Mouse (Mus musculus) midbrain, embryonic 14.5 days (tissue): ENCODE results near the gene Usp12. TPM values are rescaled to one million over a fixed set of nuclear protein-coding genes. Genes with fewer than 3 reads are reported as not detected.

Source experiments
- ATAC-seq: fragments of 200-750 bp; cut with Nextera tagmentation; 2 replicates; pipeline ENCODE4 v1.8.0; 2017; ENCODE audit warnings: moderate number of reproducible peaks, moderate library complexity; ENCODE audit not compliant: low FRiP score, low TSS enrichment
- DNase-seq: peaks from one replicate; pipeline ENCODE4 v3.0.0-alpha.2; 2015
- H3K27ac ChIP-seq: fragments of 300-500 bp; sonication (generic); replicated peaks from 2 replicates; pipeline ENCODE4 v1.5.1; 2014; ENCODE audit warnings: mild to moderate bottlenecking, low read depth, low read length, moderate library complexity
- H3K27me3 ChIP-seq: fragments of 300-500 bp; sonication (generic); 2 replicates; pipeline ENCODE4 v1.6.1; 2014; ENCODE audit warnings: low read length, control low read depth, mixed read lengths; ENCODE audit not compliant: control insufficient read depth, insufficient read depth
- H3K36me3 ChIP-seq: fragments of 300-500 bp; sonication (generic); 2 replicates; pipeline ENCODE4 v1.6.1; 2014; ENCODE audit warnings: low read length, control low read depth; ENCODE audit not compliant: control insufficient read depth, insufficient read depth
- H3K4me1 ChIP-seq: fragments of 300-500 bp; sonication (generic); 2 replicates; pipeline ENCODE4 v1.6.1; 2014; ENCODE audit warnings: mild to moderate bottlenecking, antibody characterized with exemption, low read length, control low read depth; ENCODE audit not compliant: control insufficient read depth, insufficient read depth
- H3K4me2 ChIP-seq: fragments of 300-500 bp; sonication (generic); 2 replicates; pipeline ENCODE4 v1.6.1; 2014; ENCODE audit warnings: mild to moderate bottlenecking, low read length, moderate library complexity
- H3K4me3 ChIP-seq: fragments of 300-500 bp; sonication (generic); replicated peaks from 2 replicates; pipeline ENCODE4 v1.5.1; 2014; ENCODE audit warnings: low read depth, low read length
- H3K9ac ChIP-seq: fragments of 300-500 bp; sonication (generic); replicated peaks from 2 replicates; pipeline ENCODE4 v1.6.1; 2014; ENCODE audit warnings: mild to moderate bottlenecking, low read length, moderate library complexity
- H3K9me3 ChIP-seq: fragments of 300-500 bp; sonication (generic); 2 replicates; pipeline ENCODE4 v1.6.1; 2016; ENCODE audit warnings: low read length, control low read depth, mixed read lengths; ENCODE audit not compliant: control insufficient read depth
- WGBS: fragments of 180-500 bp; shearing (Covaris S2); extraction: QIAGEN DNeasy Blood & Tissue Kit; methylation state at CpG from one replicate; pipeline ENCODE4 v1.1.7; 2014; 5-methylcytosine and 5-hydroxymethylcytosine counted together
- polyA plus RNA-seq: library from polyadenylated mRNA; unstranded; fragments of >200 nt; fragmentation: Nextera tagmentation; extraction: Ambion mirVana; gene quantifications from 2 replicates; pipeline ENCODE4 v1.2.1, GENCODE M21; 2014

Usp12 gene
- polyA plus RNA-seq, result 11.2 and 13.1 TPM in 2 replicates

DNA sequence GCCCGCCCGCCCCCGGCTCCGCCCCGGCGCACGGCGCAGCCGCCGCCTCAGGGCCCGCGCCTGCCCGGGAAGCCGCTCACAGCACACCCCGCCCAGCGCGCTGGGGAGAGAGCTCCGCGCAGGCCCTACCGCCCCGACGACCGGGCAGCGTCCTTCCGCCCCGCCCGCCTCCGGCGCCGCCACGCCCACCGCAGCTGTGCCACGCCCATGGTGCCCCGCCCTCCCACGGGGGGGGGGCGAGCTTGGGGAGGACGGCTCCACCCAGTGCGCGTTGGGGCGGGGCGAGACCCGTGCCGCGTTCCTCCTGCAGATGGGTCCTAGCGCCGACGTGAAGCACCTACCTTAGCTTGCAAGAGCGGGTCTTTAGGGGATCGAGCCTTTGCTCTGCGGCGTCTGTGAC, at the start of gene Usp12:
Usp12 (minus strand) TSS at position 154 of the 400 bp plus-strand sequence.
- under 1% methylated on average over 40 of the region's 51 CpGs for WGBS
- no peaks in the 10 kb centered on the region for H3K27me3 ChIP-seq
- ATAC-seq, result peak; percentile 95

DNA sequence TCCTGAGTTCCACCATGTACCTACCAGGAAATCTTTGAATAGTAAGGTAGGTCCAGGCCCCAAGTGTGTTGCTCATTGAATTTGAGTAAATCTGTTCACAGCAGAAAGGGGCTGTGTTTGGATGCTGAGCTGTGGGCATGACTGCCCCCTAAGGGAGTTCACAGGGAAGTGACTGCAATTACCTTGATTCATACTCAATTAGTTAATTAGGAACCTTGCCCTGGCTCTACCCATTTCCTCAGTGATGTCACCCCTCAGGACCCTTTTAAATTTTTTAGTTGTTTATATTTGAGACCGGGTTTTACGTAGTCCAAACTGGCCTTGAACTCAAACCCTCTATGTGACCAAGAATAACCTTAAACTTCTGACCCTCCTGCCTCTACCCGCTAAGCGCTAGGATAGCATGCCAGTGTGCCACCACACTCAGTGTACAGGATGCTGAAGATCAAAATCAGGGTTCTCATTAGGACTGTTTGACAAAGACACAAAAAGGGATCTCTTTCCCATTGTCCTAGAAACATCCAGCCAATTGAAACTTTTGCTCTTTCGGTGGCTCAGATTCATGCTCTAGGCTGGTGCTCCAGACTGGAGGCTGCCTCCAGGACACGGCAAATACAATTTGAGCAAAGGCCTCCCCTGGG, 49.6 kb upstream of the Usp12 start:
- peak; percentile 55 for ATAC-seq
- no peaks in the 10 kb centered on the region for H3K27me3 ChIP-seq
- H3K4me3 ChIP-seq, result peak overlapping the region; percentile 64
- peak overlapping the region; percentile 97 for H3K4me2 ChIP-seq
- H3K9me3 ChIP-seq, result no peaks in the 10 kb centered on the region
- H3K27ac ChIP-seq, result peak overlapping the region; percentile 71
- 0 out of 2 replicates have a peak, but pooled peaks cover 7% of the 10 kb centered on the region for H3K4me1 ChIP-seq
- DNase-seq, result peak; percentile 42
- WGBS, result 8% methylated on average over 6 of the region's 6 CpGs
- H3K9ac ChIP-seq, result peak overlapping the region; percentile 68
- no peaks in the 10 kb centered on the region for H3K36me3 ChIP-seq

More for the DNA sequence above, at the start of gene Usp12:
- Histone ChIP-seq H3K9me3 (no peaks in the 10 kb centered on the region), H3K4me2 (peak within 1 kb of the TSS; percentile 81), H3K4me3 (peak within 1 kb of the TSS; percentile 96), H3K9ac (peak within 1 kb of the TSS; percentile 91), H3K4me1 (peaks cover 16% of the 10 kb centered on the region), H3K27ac (peak within 1 kb of the TSS; percentile 89), H3K36me3 (no peaks in the 10 kb centered on the region)
- peak; percentile 98 for DNase-seq

DNA sequence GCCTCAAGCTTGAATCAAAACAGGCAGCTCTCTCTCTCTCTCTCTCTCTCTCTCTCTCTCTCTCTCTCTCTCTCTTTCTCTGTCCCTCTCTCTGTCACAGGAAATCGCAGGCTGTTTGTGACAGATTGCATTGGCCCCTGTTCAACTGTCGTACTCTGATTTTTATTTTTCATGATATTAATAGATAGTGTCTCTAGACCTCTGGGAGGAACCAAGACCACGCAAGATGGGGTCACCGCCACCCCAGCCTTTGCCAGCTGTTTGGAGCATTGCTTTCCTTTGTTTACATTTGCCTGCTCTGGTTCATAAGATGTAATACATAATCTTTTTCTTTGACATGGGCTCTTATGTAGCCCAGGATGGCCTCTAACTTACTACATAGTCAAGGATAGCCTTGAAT, 47.2 kb upstream of the Usp12 start:
- Histone ChIP-seq H3K9ac (no peak overlapping the region), H3K4me3 (no peak overlapping the region), H3K27ac (no peak overlapping the region), H3K9me3 (no peaks in the 10 kb centered on the region), H3K27me3 (no peaks in the 10 kb centered on the region), H3K4me1 (0 out of 2 replicates have a peak, but pooled peaks cover 7% of the 10 kb centered on the region), H3K36me3 (peaks cover 21% of the 10 kb centered on the region), H3K4me2 (no peak overlapping the region)
- no peak for DNase-seq
- WGBS, result 93% methylated on average over 4 of the region's 4 CpGs
- no peak for ATAC-seq

DNA sequence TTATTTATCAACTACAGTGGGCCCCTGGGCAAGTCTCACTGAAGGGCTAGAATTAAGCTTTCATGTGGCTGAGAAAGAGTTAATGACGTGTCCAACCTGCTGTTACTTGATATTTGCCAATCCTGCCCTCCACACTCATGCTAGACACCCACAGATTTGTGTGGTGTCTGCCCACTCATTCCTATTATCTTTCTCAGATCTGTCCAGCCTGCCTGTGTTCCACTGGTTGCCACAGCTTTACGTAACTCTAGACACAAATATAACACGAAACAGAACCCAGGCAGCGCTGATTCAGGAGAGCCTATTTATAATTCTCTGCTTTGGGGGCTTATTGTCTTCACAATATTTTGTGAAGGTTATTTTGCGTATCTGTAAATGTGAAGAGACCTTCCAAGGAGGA, 46.5 kb upstream of the Usp12 start:
- no peak overlapping the region for H3K4me2 ChIP-seq
- peaks cover 28% of the 10 kb centered on the region for H3K36me3 ChIP-seq
- ATAC-seq (no peak), DNase-seq (no peak)
- no peak overlapping the region for H3K4me3 ChIP-seq
- H3K27me3 ChIP-seq, result no peaks in the 10 kb centered on the region
- 0 out of 2 replicates have a peak, but pooled peaks cover 7% of the 10 kb centered on the region for H3K4me1 ChIP-seq
- H3K9me3 ChIP-seq, result no peaks in the 10 kb centered on the region
- H3K27ac ChIP-seq, result no peak overlapping the region
- WGBS, result 88% methylated on average over 5 of the region's 5 CpGs
- H3K9ac ChIP-seq, result no peak overlapping the region

DNA sequence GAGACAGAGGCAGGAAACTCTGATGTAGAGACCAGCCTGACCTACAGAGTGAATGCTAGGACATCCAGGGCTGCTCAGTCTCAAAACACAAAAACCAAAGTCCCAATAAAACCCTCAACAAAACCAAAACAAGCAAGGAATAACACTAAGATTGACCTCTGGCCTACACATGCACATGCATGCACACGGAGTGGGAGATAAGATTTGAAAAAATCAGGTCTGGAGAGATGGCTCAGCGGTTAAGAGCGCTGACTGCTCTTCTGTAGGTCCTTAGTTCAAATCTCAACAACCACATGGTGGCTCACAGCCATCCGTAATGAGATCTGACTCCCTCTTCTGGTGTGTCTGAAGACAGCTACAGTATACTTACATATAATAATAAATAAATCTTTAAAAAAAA, 45.6 kb upstream of the Usp12 start:
- Histone ChIP-seq H3K27ac (no peak overlapping the region), H3K27me3 (no peaks in the 10 kb centered on the region), H3K9me3 (no peaks in the 10 kb centered on the region), H3K4me1 (no peaks in the 10 kb centered on the region), H3K4me3 (no peak overlapping the region), H3K9ac (no peak overlapping the region), H3K4me2 (no peak overlapping the region), H3K36me3 (peaks cover 37% of the 10 kb centered on the region)
- ATAC-seq (no peak), DNase-seq (no peak)
- WGBS, result 85% methylated on average over 4 of the region's 4 CpGs

DNA sequence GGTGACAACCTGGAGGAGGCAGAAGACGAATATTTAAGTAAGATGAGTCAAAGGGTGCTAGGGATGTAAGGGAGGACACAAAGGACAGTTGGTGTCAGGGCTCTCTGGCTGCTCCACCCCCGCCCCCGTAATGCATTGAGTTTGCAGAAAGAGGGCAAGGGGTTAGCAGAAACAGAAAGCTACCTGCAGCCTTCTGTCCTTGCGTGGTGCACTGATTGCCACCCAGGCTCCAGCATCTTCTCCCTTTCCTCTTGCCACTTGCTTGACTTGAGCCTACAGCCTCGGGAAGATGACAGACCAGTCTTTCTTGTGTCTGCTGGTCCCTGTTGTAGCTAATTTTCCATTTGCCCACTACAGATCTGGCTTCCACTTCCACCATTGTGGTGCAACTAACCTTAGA, 45.0 kb upstream of the Usp12 start:
- Histone ChIP-seq H3K9ac (no peak overlapping the region), H3K27me3 (no peaks in the 10 kb centered on the region), H3K9me3 (no peaks in the 10 kb centered on the region), H3K36me3 (peaks cover 44% of the 10 kb centered on the region), H3K4me3 (no peak overlapping the region), H3K4me2 (no peak overlapping the region), H3K27ac (no peak overlapping the region), H3K4me1 (no peaks in the 10 kb centered on the region)
- ATAC-seq (no peak), DNase-seq (no peak)
- WGBS, result 58% methylated on average over 5 of the region's 5 CpGs

DNA sequence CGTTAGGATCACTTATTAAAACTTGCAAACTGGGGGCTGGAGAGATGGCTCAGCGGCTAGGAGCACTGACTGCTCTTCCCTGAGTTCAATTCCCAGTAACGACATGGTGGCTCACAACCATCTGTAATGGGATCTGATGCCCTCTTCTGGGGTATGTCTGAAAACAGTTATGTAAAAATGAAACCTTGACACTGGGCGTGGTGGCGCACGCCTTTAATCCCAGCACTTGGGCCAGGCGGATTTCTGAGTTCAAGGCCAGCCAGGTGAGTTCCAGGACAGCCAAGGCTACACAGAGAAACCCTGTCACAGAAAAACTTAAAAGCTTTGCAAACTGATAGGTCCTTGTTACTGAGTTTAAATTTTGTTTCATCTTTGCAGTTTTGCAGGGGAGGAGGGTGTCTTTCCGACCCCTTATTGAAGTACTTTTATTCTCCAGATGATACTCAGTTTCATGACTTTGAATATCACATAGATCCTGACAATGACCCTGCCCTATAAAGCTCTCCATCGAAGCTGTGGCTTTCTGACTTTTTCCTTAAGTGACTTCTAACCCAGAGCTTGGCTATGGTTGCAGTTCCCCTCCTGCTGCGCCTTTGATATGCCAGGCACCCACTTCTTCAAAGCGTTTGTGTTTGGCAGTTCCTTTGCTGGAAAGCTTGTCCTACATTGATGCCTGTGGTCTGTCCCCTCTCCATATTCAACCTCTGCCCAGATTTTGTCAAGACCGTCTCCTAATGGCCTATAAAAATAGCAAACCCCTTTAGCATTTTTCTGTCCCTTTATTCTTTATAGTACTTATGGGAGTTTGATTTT, 44.2 kb upstream of the Usp12 start:
- Histone ChIP-seq H3K4me3 (no peak overlapping the region), H3K9ac (no peak overlapping the region), H3K27ac (0 out of 2 replicates have a peak overlapping the region, but pooled peaks have one; percentile 26), H3K36me3 (peaks cover 50% of the 10 kb centered on the region), H3K4me1 (peaks cover 3% of the 10 kb centered on the region), H3K4me2 (no peak overlapping the region), H3K27me3 (no peaks in the 10 kb centered on the region), H3K9me3 (no peaks in the 10 kb centered on the region)
- WGBS, result 56% methylated on average over 12 of the region's 12 CpGs
- ATAC-seq (no peak), DNase-seq (no peak)

DNA sequence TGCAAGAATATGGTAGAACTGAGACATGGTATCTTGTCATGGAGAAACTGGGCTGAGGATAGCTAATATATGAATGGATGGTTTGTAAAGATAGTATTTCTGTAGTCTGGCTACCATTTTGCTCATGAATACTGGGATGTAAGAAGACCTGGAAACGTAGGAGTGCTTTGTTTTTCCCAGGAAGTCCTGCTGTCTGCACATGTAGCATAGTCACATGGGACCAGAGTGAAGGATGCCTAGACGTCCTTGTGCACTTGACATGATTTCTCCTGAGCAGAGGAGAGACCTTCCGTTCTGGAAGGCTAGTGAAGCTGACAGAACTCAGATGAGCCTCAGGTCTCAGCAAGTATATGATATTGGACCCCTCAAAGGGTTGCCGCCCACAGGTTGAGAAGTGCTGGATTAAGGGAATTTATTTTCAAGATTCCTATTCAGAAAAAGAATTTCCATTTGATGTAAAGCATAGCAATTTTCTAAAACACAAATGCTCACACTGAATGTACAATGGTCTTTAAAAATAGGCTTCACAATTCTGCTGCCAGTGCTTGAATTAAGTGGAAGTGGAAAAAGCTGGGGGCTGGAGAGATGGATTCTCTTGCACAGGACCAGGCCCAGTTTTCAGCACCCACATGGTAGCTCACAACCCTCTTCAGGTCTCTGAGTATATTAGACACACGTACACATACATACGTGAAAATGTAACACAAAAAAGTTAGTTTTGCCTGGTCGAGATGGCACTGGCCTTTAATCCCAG, 43.3 kb upstream of the Usp12 start:
- peaks cover 50% of the 10 kb centered on the region for H3K36me3 ChIP-seq

More for the DNA sequence above, 43.3 kb upstream of the Usp12 start:
- H3K27ac ChIP-seq, result no peak overlapping the region
- H3K9ac ChIP-seq, result no peak overlapping the region
- ATAC-seq, result no peak
- no peak overlapping the region for H3K4me3 ChIP-seq
- H3K4me1 ChIP-seq, result peaks cover 8% of the 10 kb centered on the region
- H3K27me3 ChIP-seq, result no peaks in the 10 kb centered on the region
- H3K4me2 ChIP-seq, result no peak overlapping the region
- no peak for DNase-seq
- H3K9me3 ChIP-seq, result no peaks in the 10 kb centered on the region
- 67% methylated on average over 7 of the region's 7 CpGs for WGBS
